Mouse (Mus musculus) liver, embryonic 14.5 days (tissue): ENCODE measurements at regions not wholly inside any gene's neighbourhood (a gene's known extent, or its start where the extent isn't known, plus 50 kb on each side); places are given as distances from the start of the nearest gene placed in this dataset.

ENCODE experiments used
- CTCF ChIP-seq: IDR thresholded peaks from 2 replicates; pipeline ENCODE4 v1.5.1; 2016; ENCODE audit warnings: antibody characterized with exemption, low read depth, control low read depth
- EP300 ChIP-seq: IDR thresholded peaks from 2 replicates; pipeline ENCODE4 v1.6.1; 2016; ENCODE audit warnings: antibody characterized with exemption, low read depth

DNA sequence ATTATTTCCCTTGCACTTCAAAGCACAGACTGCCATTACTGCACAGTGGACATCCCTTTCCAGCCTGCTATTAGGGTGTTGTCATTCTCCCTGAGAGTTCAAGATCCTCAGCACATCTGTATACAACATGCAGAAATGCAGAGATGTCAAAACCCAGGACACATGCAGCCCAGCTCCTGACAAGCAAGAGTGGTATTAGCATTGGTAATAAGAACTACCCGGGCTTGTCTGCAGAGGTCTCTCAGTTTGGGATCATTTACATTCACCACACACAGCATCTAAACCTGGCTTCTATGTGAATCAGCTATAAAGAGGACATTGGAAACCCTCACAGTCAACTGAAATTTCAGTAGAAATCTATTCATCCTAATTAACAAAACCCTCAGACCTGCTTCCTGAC, 270.1 kb upstream of the Nectin3 start:
- TF ChIP-seq CTCF (no peak), EP300 (no peak)
